Mouse (Mus musculus): ENCODE data around the gene Slc25a47. TPM values are rescaled to one million over a fixed set of nuclear protein-coding genes. Genes with fewer than 3 reads are reported as not detected.

Gene Slc25a47
- polyA plus RNA-seq (2012; rRNA removed) = 6.4 and 8.0 TPM in 2 replicates

DNA sequence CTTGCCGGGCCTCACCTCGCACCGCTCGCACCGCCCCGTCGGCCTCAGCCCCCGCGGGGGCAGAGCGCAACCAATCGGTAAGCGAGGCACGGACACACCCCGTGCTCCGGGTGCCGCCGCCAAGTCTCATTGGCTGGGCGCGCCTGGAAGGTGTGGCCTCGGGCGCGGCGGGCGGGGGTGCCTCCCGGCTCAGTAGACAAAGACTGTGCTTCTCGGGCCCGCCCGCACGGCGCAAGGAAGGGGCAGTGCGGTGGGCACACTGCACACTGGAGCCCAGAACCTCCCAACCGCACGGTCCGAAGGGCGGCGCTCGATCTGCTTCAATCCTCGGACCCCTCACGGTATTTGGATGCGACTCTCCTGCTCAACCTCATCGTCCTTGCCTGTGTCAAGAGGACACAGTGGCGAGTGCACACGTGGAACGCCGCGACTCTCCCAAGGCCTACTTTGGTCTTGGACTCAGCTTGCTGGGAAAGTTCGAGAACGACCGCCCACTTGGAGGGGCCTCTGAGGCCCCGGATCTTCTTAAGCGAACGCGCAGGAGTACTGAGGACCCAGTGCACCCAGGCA is at the start of gene Slc25a47, which contains the start of gene Slc25a29:
Slc25a47 (plus strand) TSS at position 207 of the 570 bp plus-strand sequence.
Slc25a29 (minus strand) TSS at position 44 of the 570 bp plus-strand sequence.

DNA sequence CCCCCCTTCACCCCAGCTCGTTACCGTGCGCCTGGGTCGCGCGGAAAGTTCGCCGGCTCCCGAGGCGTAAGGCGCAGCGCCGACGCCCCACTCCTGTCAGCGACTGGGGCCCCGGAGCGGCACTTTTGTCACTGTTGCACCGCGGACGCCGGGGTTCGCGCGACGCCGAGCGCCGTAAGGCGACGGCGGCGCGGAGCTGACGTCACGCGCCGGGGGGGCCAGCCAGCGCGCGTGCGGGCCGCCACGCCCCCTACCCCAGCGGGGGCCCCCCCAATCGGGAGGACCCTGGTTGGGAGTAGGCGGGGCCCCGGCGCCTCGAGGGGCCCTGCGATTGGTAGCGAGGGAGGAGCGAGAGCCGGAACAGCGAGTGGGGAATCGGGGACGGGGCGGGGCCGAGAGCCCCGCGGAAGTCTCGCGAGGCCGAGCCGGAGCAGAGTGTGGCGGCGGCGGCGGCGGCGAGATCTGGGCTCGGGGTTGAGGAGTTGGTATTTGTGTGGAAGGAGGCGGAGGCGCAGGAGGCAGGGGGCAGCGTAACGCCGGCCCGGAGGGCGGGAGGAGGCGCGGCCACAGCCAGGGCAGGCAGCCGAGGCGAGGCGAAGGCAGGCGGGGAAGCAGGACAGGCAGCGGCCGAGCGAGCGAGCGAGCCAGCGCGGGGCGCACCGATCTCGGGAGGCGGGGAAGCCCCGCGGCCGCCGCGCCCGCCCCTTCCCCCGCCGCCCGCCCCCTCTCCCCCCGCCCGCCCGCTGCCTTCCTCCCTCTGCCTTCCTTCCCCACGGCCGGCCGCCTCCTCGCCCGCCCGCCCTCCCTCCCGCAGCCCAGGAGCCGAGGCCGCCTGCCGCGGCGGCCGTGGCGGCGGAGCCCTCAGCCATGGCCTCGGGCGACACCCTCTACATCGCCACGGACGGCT is 43.0 kb upstream of the Slc25a47 start, which contains the start of gene Yy1:
Yy1 (plus strand) TSS at position 428 of the 907 bp plus-strand sequence.

DNA sequence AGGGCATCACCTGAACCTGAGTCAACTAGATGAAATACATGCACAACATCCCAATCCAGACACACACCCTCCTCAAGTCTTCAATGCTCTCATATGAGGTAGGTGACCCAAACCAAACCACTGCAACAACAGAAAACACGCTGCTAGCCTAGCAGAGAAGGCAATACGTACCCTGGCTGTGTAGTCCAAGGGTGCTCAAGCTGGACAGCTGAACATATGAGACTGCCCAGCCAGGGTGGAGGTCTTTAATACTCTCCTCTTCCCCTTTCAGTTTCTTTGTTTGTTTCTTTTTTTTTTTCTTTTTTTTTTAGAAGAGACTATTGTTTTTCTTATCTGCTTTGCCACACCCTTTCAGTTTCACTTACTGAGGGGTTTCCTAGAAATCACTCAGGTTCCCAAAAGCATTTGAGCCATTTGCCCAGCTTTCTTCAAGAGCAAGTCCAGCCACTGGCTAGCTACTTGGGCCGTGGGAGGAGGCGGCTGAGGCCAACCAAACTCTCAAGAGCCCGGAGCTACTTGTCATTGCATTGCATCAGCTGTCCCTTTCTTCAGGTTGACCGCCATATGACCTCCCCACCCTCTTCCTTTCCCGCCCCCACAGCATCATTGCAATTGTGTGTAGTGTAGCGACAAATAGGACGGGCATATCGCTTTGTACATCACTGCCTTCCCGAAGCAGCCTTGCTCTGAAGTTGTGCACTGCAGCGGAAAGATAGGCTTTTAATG is 57.3 kb downstream of the Slc25a47 start, which contains the start of gene Wdr25:
Wdr25 (plus strand) TSS at position 643 of the 726 bp plus-strand sequence.

DNA sequence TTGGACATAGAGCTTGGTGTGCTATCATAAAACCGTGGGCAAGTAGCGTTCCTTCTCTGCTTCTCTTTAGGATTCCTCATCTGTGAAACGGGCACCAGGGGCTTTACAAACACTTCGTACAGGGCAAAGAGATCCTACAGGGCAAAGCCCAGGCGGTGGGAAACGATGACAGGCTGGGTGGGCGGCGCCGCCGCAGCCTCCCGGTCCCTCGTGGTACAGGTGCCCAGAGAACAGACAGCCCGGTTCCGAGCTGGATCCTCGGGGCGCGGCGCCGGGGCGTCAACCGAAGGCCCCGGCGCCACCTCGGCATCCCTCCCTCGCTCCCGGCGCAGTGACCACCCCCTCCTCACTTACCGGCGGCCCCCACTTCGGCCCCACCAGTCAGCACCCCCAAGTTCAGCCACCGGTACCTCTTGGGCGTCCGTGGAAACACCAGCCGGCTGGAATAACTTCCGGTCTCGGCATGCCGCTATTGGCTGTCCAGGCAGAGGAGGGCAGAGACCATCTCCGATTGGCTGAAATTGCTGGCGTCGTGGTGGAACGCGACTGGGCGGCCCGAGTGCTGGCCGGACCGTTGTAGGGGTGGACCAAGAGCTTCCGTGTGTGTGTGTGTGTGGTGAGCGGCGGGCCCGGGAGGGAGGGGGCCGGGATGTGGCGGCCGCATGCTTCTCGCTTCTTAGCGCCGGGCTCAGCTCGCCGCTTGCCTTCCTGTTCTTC is 58.0 kb downstream of the Slc25a47 start, which contains the start of gene Wars:
Wars (minus strand) TSS at position 460 of the 717 bp plus-strand sequence.

Other genes with a start within 250 kb of the Slc25a47 start
- gene Degs2, start 133.7 kb upstream of the Slc25a47 start, polyA plus RNA-seq (2012; rRNA removed) = 135 and 144 TPM in 2 replicates
- gene Yy1, start 43.1 kb upstream of the Slc25a47 start, polyA plus RNA-seq (2012; rRNA removed) = 5.6 and 7.2 TPM in 2 replicates
- 7.5 and 9.6 TPM in 2 replicates for gene Slc25a29, start 163 bp upstream of the Slc25a47 start, polyA plus RNA-seq (2012; rRNA removed)
- 4.0 and 4.5 TPM in 2 replicates for gene Wdr25, start 57.6 kb downstream of the Slc25a47 start, polyA plus RNA-seq (2012; rRNA removed)
- gene Wars, start 58.1 kb downstream of the Slc25a47 start, polyA plus RNA-seq (2012; rRNA removed) = 61.0 and 63.0 TPM in 2 replicates
- gene Begain, start 232.2 kb downstream of the Slc25a47 start, polyA plus RNA-seq (2012; rRNA removed) = 1.5 and 1.7 TPM in 2 replicates

All from stomach, adult 2 months (tissue).